Mouse (Mus musculus): ENCODE measurements around the gene Dnajc13. TPM values are rescaled to one million over a fixed set of nuclear protein-coding genes. Genes with fewer than 3 reads are reported as not detected.

Dnajc13 gene
- polyA plus RNA-seq, 2 experiments, result 7.0 to 15.6 TPM

DNA sequence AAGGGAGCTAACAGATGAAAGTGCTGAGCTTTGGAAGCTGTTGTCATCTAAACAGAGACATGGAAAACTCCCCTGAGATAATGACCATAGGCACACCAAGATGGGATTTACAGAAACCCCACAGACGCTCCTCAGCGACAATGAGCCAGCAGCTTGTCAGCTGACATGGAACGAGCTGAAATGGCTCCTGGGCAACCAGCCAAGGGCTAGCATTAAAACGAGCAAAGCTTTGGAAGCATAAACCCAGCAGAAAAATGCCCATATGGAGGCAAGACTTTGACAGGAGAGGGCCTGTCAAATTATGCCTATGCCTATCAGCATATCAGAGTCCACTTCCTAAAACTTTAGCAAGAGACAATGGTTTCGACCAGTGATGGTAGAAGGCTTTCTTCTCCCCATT is 27.0 kb downstream of the Dnajc13 start:
- no peaks in the 10 kb centered on the region for H3K27me3 ChIP-seq (ENCODE audit: control insufficient read depth, insufficient read depth, low read length)
- H3K9ac ChIP-seq (replicated peaks), result no peak overlapping the region
- 71% methylated on average over 5 of the region's 5 CpGs for WGBS (ENCODE audit: insufficient replicate concordance)
- DNase-seq (ENCODE audit: low read depth in 3 of 3, low spot score in 3 of 3), result no peak
- peaks cover 3% of the 10 kb centered on the region for H3K36me3 ChIP-seq (replicated peaks; ENCODE audit: control insufficient read depth, insufficient read depth, low read depth)
- ATAC-seq (ENCODE audit: insufficient read depth), result no peak
- H3K4me3 ChIP-seq (ENCODE audit: insufficient read depth in 1 of 2, low read depth in 2 of 2, low read length in 2 of 2), result no peak overlapping the region
- H3K4me2 ChIP-seq (ENCODE audit: low read depth), result no peak overlapping the region
- H3K4me1 ChIP-seq (replicated peaks; ENCODE audit: control insufficient read depth in 2 of 2, insufficient read depth in 2 of 2, low read length in 1 of 2), result no peaks in the 10 kb centered on the region
- H3K27ac ChIP-seq, result no peak overlapping the region
- no peak for TF ChIP-seq CTCF (IDR thresholded peaks at IDR 0.05; ENCODE audit: low read depth)
- TF ChIP-seq EP300 (IDR thresholded peaks at IDR 0.05; ENCODE audit: low read depth), result no peak
- no peaks in the 10 kb centered on the region for H3K9me3 ChIP-seq (ENCODE audit: control insufficient read depth, low read length)

DNA sequence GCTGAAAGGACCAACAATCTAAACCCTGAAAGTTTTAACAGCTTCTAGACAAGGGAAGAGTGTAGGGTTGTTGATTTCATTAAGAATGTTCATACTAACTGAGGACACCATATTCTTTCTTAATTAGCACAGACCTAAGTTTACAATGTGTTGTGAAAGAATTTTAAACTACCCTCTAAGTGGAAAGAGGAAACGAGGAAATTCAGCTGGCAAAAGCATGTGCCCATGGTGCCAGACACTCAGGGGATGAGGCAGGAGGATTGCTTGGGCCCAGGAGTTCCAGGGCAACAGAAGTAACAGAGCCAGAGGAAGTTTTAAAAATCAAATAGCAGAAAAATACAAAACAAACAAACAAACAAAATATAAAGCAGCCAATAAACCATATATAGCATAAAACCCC is 28.9 kb downstream of the Dnajc13 start:
- Histone ChIP-seq H3K4me1 (replicated peaks; ENCODE audit: control insufficient read depth in 2 of 2, insufficient read depth in 2 of 2, low read length in 1 of 2) (no peaks in the 10 kb centered on the region), H3K36me3 (replicated peaks; ENCODE audit: control insufficient read depth, insufficient read depth, low read depth) (peaks cover 9% of the 10 kb centered on the region), H3K9ac (replicated peaks) (no peak overlapping the region), H3K27me3 (ENCODE audit: control insufficient read depth, insufficient read depth, low read length) (no peaks in the 10 kb centered on the region), H3K4me2 (ENCODE audit: low read depth) (no peak overlapping the region), H3K27ac (no peak overlapping the region), H3K4me3 (ENCODE audit: insufficient read depth in 1 of 2, low read depth in 2 of 2, low read length in 2 of 2) (no peak overlapping the region), H3K9me3 (ENCODE audit: control insufficient read depth, low read length) (no peaks in the 10 kb centered on the region)
- WGBS (ENCODE audit: insufficient replicate concordance), result 52% methylated on average over 1 of the region's 1 CpGs
- no peak for ATAC-seq (ENCODE audit: insufficient read depth)
- TF ChIP-seq EP300 (IDR thresholded peaks at IDR 0.05; ENCODE audit: low read depth), result no peak
- DNase-seq (ENCODE audit: low read depth in 3 of 3, low spot score in 3 of 3), result no peak

DNA sequence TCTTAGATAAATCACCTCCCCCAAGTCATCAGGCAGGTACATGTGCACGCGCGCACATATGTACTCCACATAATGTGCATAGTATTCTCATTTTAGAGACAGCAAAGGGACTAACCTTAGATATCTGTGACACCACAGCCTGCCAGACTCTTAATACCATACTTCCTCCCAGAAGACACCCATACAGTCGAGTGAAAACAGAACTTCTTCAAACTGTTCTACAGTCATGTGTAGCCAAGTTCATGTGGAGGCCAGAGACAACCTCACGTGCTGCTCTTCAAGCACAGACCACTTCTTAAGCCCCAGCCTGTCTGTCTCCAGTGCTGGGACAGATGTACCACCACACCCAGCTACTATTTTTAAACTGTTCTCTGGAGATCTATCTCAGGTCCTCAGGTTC is 29.7 kb downstream of the Dnajc13 start:
- H3K36me3 ChIP-seq (replicated peaks; ENCODE audit: control insufficient read depth, insufficient read depth, low read depth), result peaks cover 15% of the 10 kb centered on the region

DNA sequence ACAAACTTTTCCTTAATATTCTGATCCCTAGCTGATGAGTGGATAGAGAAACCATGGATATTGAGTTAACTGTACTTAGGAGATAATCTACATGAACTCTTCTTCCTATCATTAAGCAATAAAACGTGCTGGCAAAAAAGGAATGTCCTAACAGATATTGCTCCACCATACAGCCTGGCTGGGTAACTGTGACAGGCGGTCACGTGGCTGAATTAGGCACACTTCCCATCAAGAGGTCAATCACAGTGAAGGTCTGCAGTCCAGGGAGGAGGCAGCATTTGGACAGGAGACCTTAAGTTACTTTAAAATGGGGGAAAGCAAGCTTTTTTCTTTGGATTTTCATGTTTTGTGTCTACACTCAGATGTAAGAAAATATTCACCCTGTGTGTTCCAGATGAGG is 30.7 kb downstream of the Dnajc13 start:
- Histone ChIP-seq H3K4me1 (replicated peaks; ENCODE audit: control insufficient read depth in 2 of 2, insufficient read depth in 2 of 2, low read length in 1 of 2) (no peaks in the 10 kb centered on the region), H3K27ac (no peak overlapping the region), H3K27me3 (ENCODE audit: control insufficient read depth, insufficient read depth, low read length) (no peaks in the 10 kb centered on the region), H3K4me2 (ENCODE audit: low read depth) (no peak overlapping the region), H3K9ac (replicated peaks) (no peak overlapping the region), H3K36me3 (replicated peaks; ENCODE audit: control insufficient read depth, insufficient read depth, low read depth) (peaks cover 15% of the 10 kb centered on the region), H3K9me3 (ENCODE audit: control insufficient read depth, low read length) (no peaks in the 10 kb centered on the region), H3K4me3 (ENCODE audit: insufficient read depth in 1 of 2, low read depth in 2 of 2, low read length in 2 of 2) (no peak overlapping the region)
- DNase-seq (ENCODE audit: low read depth in 3 of 3, low spot score in 3 of 3), result no peak
- no peak for ATAC-seq (ENCODE audit: insufficient read depth)
- TF ChIP-seq CTCF (IDR thresholded peaks at IDR 0.05; ENCODE audit: low read depth), result no peak
- TF ChIP-seq EP300 (IDR thresholded peaks at IDR 0.05; ENCODE audit: low read depth), result no peak
- WGBS (ENCODE audit: insufficient replicate concordance), result 75% methylated on average over 3 of the region's 3 CpGs

More for the DNA sequence above, 29.7 kb downstream of the Dnajc13 start:
- Histone ChIP-seq H3K9ac (replicated peaks) (no peak overlapping the region), H3K4me1 (replicated peaks; ENCODE audit: control insufficient read depth in 2 of 2, insufficient read depth in 2 of 2, low read length in 1 of 2) (no peaks in the 10 kb centered on the region), H3K27me3 (ENCODE audit: control insufficient read depth, insufficient read depth, low read length) (no peaks in the 10 kb centered on the region), H3K4me2 (ENCODE audit: low read depth) (no peak overlapping the region), H3K4me3 (ENCODE audit: insufficient read depth in 1 of 2, low read depth in 2 of 2, low read length in 2 of 2) (no peak overlapping the region), H3K9me3 (ENCODE audit: control insufficient read depth, low read length) (no peaks in the 10 kb centered on the region), H3K27ac (no peak overlapping the region)
- ATAC-seq (ENCODE audit: insufficient read depth) (no peak), DNase-seq (ENCODE audit: low read depth in 3 of 3, low spot score in 3 of 3) (no peak)
- WGBS (ENCODE audit: insufficient replicate concordance), result 76% methylated on average over 5 of the region's 5 CpGs
- no peak for TF ChIP-seq EP300 (IDR thresholded peaks at IDR 0.05; ENCODE audit: low read depth)
- TF ChIP-seq CTCF (IDR thresholded peaks at IDR 0.05; ENCODE audit: low read depth), result no peak

DNA sequence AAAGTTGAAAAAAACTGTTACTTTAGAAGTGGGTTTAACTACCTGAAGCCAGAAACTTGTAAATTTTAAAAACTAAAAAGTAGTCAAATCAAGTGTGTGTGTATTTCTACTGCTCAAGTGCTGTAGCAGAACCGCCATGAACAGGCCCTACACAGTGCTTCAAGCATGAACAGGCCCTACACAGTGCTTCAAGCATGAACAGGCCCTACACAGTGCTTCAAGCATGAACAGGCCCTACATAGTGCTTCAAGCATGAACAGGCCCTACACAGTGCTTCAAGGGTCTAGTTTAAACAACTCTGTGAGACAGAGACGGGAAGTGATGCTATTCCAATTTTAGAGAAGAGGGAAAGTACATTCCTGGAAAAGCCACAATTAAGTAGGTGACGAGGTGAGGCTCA is 51.3 kb downstream of the Dnajc13 start:
- no peak overlapping the region for H3K27ac ChIP-seq
- H3K4me1 ChIP-seq (replicated peaks; ENCODE audit: control insufficient read depth in 2 of 2, insufficient read depth in 2 of 2, low read length in 1 of 2), result no peaks in the 10 kb centered on the region
- H3K4me3 ChIP-seq (ENCODE audit: insufficient read depth in 1 of 2, low read depth in 2 of 2, low read length in 2 of 2), result no peak overlapping the region
- H3K36me3 ChIP-seq (replicated peaks; ENCODE audit: control insufficient read depth, insufficient read depth, low read depth), result peaks cover 2% of the 10 kb centered on the region; the same call in 1 of the 2 replicates
- no peak overlapping the region for H3K4me2 ChIP-seq (ENCODE audit: low read depth)
- ATAC-seq (ENCODE audit: insufficient read depth) (no peak), DNase-seq (ENCODE audit: low read depth in 3 of 3, low spot score in 3 of 3) (no peak)
- no peak for TF ChIP-seq EP300 (IDR thresholded peaks at IDR 0.05; ENCODE audit: low read depth)
- no peak for TF ChIP-seq CTCF (IDR thresholded peaks at IDR 0.05; ENCODE audit: low read depth)
- WGBS (ENCODE audit: insufficient replicate concordance), result 72% methylated on average over 3 of the region's 3 CpGs
- H3K27me3 ChIP-seq (ENCODE audit: control insufficient read depth, insufficient read depth, low read length), result no peaks in the 10 kb centered on the region
- H3K9me3 ChIP-seq (ENCODE audit: control insufficient read depth, low read length), result no peaks in the 10 kb centered on the region
- H3K9ac ChIP-seq (replicated peaks), result no peak overlapping the region

Measured in liver, embryonic 14.5 days (tissue).